Mouse (Mus musculus) G1E (cell line): Measurements from ENCODE around the gene Svs1.

Source experiments
- CTCF ChIP-seq: IDR thresholded peaks from 2 replicates; pipeline ENCODE4 v1.5.1; 2012; ENCODE audit warnings: low read depth, low read length, inconsistent platforms, mixed read lengths
- GATA1 ChIP-seq: IDR thresholded peaks from 2 replicates; pipeline ENCODE4 v1.6.1; 2012; ENCODE audit warnings: borderline replicate concordance, low read length, inconsistent platforms, mixed read lengths

DNA sequence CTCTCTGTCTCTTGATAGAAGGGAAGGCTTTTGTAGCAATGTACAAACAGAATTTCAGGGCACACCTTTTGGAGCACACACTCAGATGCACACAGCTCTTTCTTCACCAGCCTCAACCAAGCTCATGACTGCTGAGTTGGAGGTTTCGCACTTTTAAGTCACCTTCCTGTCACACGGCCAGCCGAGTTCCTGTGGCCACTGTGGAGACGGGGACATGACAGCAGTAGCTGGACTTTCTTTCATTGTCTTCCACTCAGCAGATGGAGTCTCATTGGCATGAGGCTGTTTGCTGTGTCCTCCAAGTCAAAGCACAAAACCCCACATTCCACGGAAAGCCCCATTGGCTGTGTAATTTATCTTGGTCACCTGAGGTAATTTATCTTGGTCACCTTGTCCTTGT lies 24.5 kb downstream of the Svs1 start:
- TF ChIP-seq CTCF (no peak), GATA1 (no peak)
